Mouse (Mus musculus) small intestine, adult 2 months (tissue): ENCODE measurements around the gene B3galnt1. TPM values are rescaled to one million over a fixed set of nuclear protein-coding genes. Genes with fewer than 3 reads are reported as not detected.

ENCODE experiments used
- H3K27ac ChIP-seq: fragments of 200-500 bp; 2 replicates; pipeline ENCODE4 v1.5.1; 2012; ENCODE audit warnings: low read depth, low read length, control low read depth, inconsistent platforms; ENCODE audit not compliant: insufficient read depth
- H3K27me3 ChIP-seq: fragments of 200-500 bp; 2 replicates; pipeline ENCODE4 v1.6.1; 2012; ENCODE audit warnings: mild to moderate bottlenecking, moderate library complexity, low read length, inconsistent platforms; ENCODE audit not compliant: control insufficient read depth, insufficient read depth
- H3K36me3 ChIP-seq: fragments of 200-500 bp; 2 replicates; pipeline ENCODE4 v1.6.1; 2012; ENCODE audit warnings: mild to moderate bottlenecking, low read length, control low read depth, inconsistent platforms; ENCODE audit not compliant: control insufficient read depth, insufficient read depth
- H3K4me1 ChIP-seq: fragments of 200-500 bp; 2 replicates; pipeline ENCODE4 v1.6.1; 2012; ENCODE audit warnings: low read length, inconsistent platforms, mixed read lengths; ENCODE audit not compliant: control insufficient read depth, insufficient read depth, insufficient read length
- H3K4me3 ChIP-seq: fragments of 200-500 bp; 2 replicates; pipeline ENCODE4 v1.5.1; 2012; ENCODE audit warnings: low read depth, mild to moderate bottlenecking, control low read depth, inconsistent platforms, low read length, moderate library complexity
- CTCF ChIP-seq: fragments of 200-500 bp; IDR thresholded peaks from 2 replicates; pipeline ENCODE4 v1.5.1; 2012; ENCODE audit warnings: low read depth, mild to moderate bottlenecking, control low read depth, inconsistent platforms, low read length, moderate library complexity, mixed read lengths; ENCODE audit not compliant: insufficient replicate concordance, insufficient read length; ENCODE audit errors: extremely low read depth
- POLR2A ChIP-seq: fragments of 200-500 bp; IDR thresholded peaks from 2 replicates; pipeline ENCODE4 v1.6.1; 2012; ENCODE audit warnings: low read depth, mild to moderate bottlenecking, control low read depth, inconsistent platforms, low read length, moderate library complexity
- WGBS: fragments of 180-500 bp; shearing (Covaris S2); methylation state at CpG from one replicate; pipeline ENCODE4 v1.1.7; 2018; 5-methylcytosine and 5-hydroxymethylcytosine counted together
- polyA plus RNA-seq: library from polyadenylated mRNA; depleted of rRNA; stranded (reverse); fragments of >200 nt; gene quantifications from 2 replicates; pipeline ENCODE4 v1.2.3, GENCODE M21; 2012

Gene B3galnt1
- polyA plus RNA-seq, 1 experiment, result 2.6 TPM

DNA sequence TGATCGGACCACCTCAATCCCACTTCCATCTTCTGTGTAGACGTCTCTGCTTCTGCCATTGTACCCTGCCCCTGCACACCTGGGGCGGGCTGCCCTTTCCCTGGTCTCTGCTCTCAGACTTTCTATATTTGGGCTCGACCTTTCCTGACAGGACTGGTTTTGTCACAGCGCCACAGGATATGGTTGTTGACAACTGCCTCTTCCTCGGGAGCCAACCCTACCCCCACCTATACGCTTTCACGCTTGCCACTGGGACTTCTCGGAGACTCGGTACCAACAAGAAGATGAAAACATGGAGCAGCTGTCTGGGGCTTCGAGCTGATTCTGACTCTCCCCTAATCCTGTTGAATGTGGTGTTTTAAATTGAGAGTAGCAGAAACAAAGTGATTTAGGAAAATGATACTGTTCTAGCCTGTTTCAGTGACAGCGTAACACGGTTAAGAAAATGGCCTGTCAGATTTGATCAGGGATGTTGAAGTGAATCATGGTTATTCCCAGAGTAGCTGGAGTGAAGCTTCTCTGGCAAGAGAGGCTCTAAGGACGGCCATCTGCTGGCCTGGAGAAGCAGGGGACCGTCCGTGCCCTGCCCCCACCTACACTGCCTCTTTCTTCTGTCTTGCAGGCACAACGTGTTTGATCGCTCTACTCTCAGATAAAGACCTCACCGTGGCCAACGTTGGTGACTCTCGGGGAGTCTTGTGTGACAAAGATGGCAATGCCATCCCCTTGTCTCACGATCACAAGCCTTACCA, 49.9 kb downstream of the B3galnt1 start:
- no peak overlapping the region for H3K27ac ChIP-seq
- H3K36me3 ChIP-seq, result no peaks in the 10 kb centered on the region
- 80% methylated on average over 22 of the region's 22 CpGs for WGBS
- no peaks in the 10 kb centered on the region for H3K4me1 ChIP-seq
- H3K27me3 ChIP-seq, result no peaks in the 10 kb centered on the region
- TF ChIP-seq POLR2A (no peak), CTCF (no peak)
- no peak overlapping the region for H3K4me3 ChIP-seq

DNA sequence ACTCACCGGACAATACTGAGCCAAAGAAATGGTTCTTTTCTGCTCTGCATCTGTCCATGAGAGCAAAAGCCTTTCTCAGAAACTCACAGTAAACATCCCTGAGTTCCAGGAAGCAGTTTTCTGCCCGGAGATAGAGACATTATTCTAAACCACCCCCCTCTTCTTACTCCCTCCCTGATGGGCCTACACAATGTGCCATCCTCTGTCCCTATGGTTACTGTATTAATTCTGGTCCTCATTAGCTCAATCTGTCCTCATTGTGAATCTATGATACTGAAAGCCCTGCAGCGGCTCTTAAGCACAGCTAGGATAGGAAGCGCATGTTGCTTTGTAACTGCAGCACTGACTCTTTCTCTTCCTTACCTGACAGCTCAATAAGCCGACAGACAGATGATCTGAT, 53.7 kb downstream of the B3galnt1 start:
- 69% methylated on average over 5 of the region's 5 CpGs for WGBS
- no peaks in the 10 kb centered on the region for H3K27me3 ChIP-seq
- no peaks in the 10 kb centered on the region for H3K4me1 ChIP-seq
- no peaks in the 10 kb centered on the region for H3K36me3 ChIP-seq
- H3K4me3 ChIP-seq, result no peak overlapping the region
- H3K27ac ChIP-seq, result no peak overlapping the region
- TF ChIP-seq POLR2A, result no peak

DNA sequence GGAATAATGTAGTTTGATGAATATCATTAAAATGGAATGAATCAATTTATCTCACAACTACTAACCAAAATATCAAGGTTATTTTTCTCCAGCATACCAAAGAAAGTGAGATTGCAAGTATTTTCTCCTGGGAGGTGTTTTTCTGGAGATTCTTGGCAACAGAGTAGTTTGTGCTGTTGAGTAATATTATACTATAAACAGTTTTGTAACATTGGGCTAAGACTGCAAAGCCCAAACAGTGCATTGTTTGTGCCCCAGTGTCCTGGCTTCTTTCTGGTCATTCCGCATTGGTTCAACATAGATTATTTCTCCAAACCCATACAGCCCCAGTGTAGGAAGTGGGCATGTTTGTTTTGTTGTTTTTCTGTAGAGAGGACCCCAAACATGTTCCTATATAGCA, 55.0 kb downstream of the B3galnt1 start:
- H3K4me3 ChIP-seq, result no peak overlapping the region
- no peaks in the 10 kb centered on the region for H3K4me1 ChIP-seq
- 80% methylated on average over 1 of the region's 1 CpGs for WGBS
- H3K36me3 ChIP-seq, result no peaks in the 10 kb centered on the region
- no peak overlapping the region for H3K27ac ChIP-seq
- H3K27me3 ChIP-seq, result no peaks in the 10 kb centered on the region
- TF ChIP-seq CTCF (no peak), POLR2A (no peak)

DNA sequence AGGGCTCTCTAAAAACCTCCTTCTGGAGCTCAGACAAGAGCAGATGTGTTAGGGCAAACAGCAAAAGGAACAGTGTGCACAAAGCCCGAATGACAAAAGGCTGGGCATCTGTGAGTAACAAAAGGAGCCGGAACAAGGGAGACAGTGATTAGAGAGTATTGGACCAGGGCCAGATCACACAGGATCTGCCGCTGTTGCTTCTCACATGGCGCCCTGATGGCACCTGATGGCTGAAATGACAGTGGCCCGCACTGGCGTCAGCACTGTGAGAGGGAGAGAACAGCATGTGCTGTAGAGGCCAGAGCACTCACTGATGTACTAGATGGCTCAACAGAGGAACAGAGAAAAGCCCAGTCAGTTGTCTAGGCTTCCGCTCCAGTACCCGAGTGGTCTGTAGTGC, 55.8 kb downstream of the B3galnt1 start:
- Histone ChIP-seq H3K4me1 (no peaks in the 10 kb centered on the region), H3K36me3 (no peaks in the 10 kb centered on the region), H3K27me3 (no peaks in the 10 kb centered on the region), H3K27ac (no peak overlapping the region), H3K4me3 (no peak overlapping the region)
- 66% methylated on average over 8 of the region's 8 CpGs for WGBS
- no peak for TF ChIP-seq POLR2A
- TF ChIP-seq CTCF, result no peak

DNA sequence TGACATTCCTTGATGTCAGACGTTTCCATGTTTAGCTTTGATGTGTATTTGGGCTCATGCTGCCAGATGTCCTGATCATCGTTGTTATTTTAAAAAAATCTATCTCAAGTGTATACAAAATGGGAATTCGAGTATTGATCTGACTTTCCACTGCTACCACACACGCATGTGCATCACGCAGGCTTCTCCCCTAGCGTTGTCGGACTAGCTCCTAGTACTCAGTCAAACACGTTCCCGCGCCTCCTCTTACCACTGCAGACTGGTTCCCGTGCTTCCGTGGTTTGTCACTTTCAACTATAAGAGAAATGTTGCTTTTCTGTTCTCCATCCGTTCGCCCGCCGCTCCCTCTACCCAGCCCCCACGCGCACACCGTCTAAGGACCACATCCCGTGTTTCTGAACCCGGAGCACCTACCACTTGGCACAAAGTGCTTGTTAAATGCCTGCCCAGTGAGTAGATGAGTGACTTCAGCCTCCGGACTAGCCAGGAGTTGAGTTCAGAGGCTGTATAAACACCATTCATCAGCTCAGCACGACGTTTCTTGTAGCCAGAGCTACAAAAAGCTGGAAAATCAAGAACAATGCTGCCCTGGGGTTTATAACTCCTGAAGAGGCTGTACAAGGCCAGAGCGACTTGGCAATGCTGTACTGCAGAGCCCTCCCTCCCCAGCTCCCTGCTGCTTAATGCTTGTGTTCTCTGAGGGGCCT, 62.7 kb downstream of the B3galnt1 start:
- no peak overlapping the region for H3K4me3 ChIP-seq
- no peaks in the 10 kb centered on the region for H3K36me3 ChIP-seq
- no peaks in the 10 kb centered on the region for H3K27me3 ChIP-seq
- 72% methylated on average over 25 of the region's 25 CpGs for WGBS
- 0 out of 2 replicates have a peak overlapping the region, but pooled peaks have one; percentile 1 for H3K27ac ChIP-seq
- no peaks in the 10 kb centered on the region for H3K4me1 ChIP-seq
- TF ChIP-seq CTCF (no peak), POLR2A (no peak)

DNA sequence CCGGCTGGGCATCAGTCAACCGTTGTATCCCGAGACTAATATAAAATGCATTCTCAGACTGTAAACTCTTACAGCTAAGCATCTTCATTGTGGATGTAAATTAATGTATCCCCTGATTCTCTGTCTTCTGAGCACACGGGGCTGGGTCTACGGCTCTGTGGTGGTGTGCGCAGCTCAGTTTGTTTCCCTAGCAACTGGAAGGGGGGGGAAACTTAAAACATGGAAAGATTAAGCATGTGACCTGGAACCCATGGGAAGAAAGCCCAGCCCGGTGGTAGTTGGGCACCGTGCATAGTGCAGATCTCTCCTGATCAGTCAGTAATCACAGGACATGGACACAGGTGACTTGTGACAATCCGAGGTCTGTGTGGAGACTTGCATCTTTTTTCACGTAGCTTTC, 63.3 kb downstream of the B3galnt1 start:
- TF ChIP-seq CTCF (no peak), POLR2A (no peak)
- WGBS, result 86% methylated on average over 10 of the region's 10 CpGs
- Histone ChIP-seq H3K4me3 (no peak overlapping the region), H3K27me3 (no peaks in the 10 kb centered on the region), H3K4me1 (no peaks in the 10 kb centered on the region), H3K36me3 (no peaks in the 10 kb centered on the region), H3K27ac (0 out of 2 replicates have a peak overlapping the region, but pooled peaks have one; percentile 1)

DNA sequence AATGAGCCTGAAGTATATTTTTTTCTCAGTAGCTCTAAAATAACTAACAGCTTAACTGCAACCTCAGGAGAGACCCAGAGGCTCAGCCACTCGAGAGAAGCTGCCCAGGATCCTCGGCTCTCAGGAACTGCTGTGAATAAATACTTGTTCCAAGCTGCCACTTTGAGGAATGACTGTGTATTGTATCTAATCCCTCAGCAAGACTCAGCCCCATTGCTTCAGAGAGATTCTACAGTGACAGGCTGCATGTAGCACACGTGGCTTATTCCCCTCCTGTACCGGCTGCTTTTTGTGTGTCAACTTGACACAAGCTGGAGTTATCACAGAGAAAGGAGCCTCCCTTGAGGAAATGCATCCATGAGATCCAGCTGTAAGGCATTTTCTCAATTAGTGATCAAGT, 66.1 kb downstream of the B3galnt1 start:
- no peak for TF ChIP-seq CTCF
- no peak for TF ChIP-seq POLR2A
- Histone ChIP-seq H3K36me3 (no peaks in the 10 kb centered on the region), H3K27me3 (no peaks in the 10 kb centered on the region), H3K27ac (no peak overlapping the region), H3K4me1 (no peaks in the 10 kb centered on the region), H3K4me3 (no peak overlapping the region)
- 74% methylated on average over 4 of the region's 4 CpGs for WGBS

DNA sequence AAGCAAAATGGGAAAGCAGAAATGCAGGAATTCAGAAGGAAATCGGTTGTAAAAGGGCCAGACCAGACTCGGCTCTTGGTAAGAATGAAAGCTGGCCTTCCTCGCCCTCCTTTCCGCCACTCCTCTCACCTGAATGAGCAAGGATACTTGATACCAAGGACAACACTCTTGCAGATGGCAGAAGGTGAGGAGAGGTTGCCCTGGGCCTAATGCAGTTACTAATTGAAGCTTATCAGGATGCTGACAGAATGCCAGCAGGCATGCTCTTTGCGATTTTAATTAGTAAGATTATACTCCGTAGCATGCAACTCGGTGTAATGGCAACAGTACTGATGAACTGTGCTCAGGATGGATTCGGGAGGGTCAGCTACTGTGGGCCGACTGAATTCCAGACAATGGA, 67.2 kb downstream of the B3galnt1 start:
- no peaks in the 10 kb centered on the region for H3K4me1 ChIP-seq
- no peaks in the 10 kb centered on the region for H3K27me3 ChIP-seq
- WGBS, result 85% methylated on average over 9 of the region's 9 CpGs
- H3K4me3 ChIP-seq, result no peak overlapping the region
- H3K36me3 ChIP-seq, result no peaks in the 10 kb centered on the region
- no peak overlapping the region for H3K27ac ChIP-seq
- no peak for TF ChIP-seq CTCF
- TF ChIP-seq POLR2A, result no peak
